Mouse (Mus musculus) forebrain, embryonic 11.5 days (tissue): Measurements from ENCODE around the gene 1810030O07Rik. TPM values are rescaled to one million over a fixed set of nuclear protein-coding genes. Genes with fewer than 3 reads are reported as not detected.
A peak's percentile ranks its signal among the peaks of the same experiment; 100 is the strongest.

ENCODE experiments used
- ATAC-seq: fragments of 200-750 bp; cut with Nextera tagmentation; replicated peaks from 2 replicates; pipeline ENCODE4 v1.8.0; 2017; ENCODE audit warnings: moderate TSS enrichment; ENCODE audit not compliant: low FRiP score
- DNase-seq: peaks from one replicate; pipeline ENCODE4 v3.0.0-alpha.2; 2017; ENCODE audit warnings: low spot score
- H3K27ac ChIP-seq: fragments of 300-500 bp; sonication (generic); 2 replicates; pipeline ENCODE4 v1.5.1; 2014; ENCODE audit warnings: low read depth, low read length
- H3K27me3 ChIP-seq: fragments of 300-500 bp; sonication (generic); 2 replicates; pipeline ENCODE4 v1.6.1; 2014; ENCODE audit warnings: mild to moderate bottlenecking, low read length, mixed read lengths; ENCODE audit not compliant: control insufficient read depth, insufficient read depth
- H3K36me3 ChIP-seq: fragments of 300-500 bp; sonication (generic); 2 replicates; pipeline ENCODE4 v1.6.1; 2014; ENCODE audit warnings: mild to moderate bottlenecking, low read length, moderate library complexity, mixed read lengths; ENCODE audit not compliant: control insufficient read depth, insufficient read depth
- H3K4me1 ChIP-seq: fragments of 300-500 bp; sonication (generic); replicated peaks from 2 replicates; pipeline ENCODE4 v1.6.1; 2014; ENCODE audit warnings: low read length, mixed read lengths; ENCODE audit not compliant: control insufficient read depth, insufficient read depth
- H3K4me2 ChIP-seq: fragments of 300-500 bp; sonication (generic); 2 replicates; pipeline ENCODE4 v1.6.1; 2014; ENCODE audit warnings: low read depth, mild to moderate bottlenecking, low read length, moderate library complexity, mixed read lengths; ENCODE audit not compliant: severe bottlenecking
- H3K4me3 ChIP-seq: fragments of 300-500 bp; sonication (generic); 2 replicates; pipeline ENCODE4 v1.5.1; 2014; ENCODE audit warnings: low read depth, low read length
- H3K9ac ChIP-seq: fragments of 300-500 bp; sonication (generic); 2 replicates; pipeline ENCODE4 v1.6.1; 2014; ENCODE audit warnings: low read length
- H3K9me3 ChIP-seq: fragments of 300-500 bp; sonication (generic); 2 replicates; pipeline ENCODE4 v1.6.1; 2016; ENCODE audit warnings: low read length, mixed read lengths; ENCODE audit not compliant: control insufficient read depth
- WGBS: fragments of 180-500 bp; shearing (Covaris S2); extraction: QIAGEN DNeasy Blood & Tissue Kit; methylation state at CpG from one replicate; pipeline ENCODE4 v1.1.7; 2014; 5-methylcytosine and 5-hydroxymethylcytosine counted together
- polyA plus RNA-seq: library from polyadenylated mRNA; unstranded; fragments of >200 nt; fragmentation: Nextera tagmentation; extraction: Ambion mirVana; gene quantifications from 2 replicates; pipeline ENCODE4 v1.2.1, GENCODE M21; 2014

The 1810030O07Rik gene
- polyA plus RNA-seq = 34.6 and 35.0 TPM in 2 replicates

DNA sequence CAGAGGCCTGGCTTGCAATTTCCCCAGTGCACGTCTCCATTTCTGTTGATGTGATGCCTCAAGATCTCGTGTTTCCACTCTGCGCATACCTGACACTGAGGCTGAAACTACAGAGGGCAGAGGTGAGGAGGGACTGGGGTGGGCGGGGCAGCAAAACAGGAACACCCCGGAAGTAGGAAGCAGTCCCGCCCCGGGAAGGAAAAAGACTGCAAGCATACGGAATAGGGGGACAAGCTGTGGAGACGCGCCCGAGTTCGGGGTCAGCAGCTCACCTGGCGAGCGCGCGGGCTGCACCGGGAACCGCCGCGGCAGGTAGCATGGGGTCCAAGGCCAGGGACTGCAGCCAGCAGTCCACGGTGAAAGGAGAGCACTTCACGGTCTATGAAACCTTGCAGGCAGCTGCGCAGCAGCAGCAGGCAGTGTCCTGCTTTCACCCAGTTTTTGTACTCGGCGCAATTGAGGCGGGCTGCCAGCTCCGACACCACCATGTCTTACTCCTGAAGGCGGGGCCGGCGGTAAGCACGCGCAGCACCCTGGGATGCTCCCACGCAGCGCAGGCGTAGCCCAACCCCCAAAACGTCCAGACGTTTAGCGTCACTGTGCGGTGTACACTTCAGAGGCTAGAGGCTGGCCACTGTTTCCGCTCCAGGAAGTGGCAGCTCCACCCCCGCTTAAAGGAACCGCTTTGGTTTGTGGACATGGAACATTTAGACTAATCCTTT, at the start of gene 1810030O07Rik:
1810030O07Rik (minus strand) TSS at position 615 of the 722 bp plus-strand sequence.
- no peaks in the 10 kb centered on the region for H3K4me1 ChIP-seq
- no peaks in the 10 kb centered on the region for H3K27me3 ChIP-seq
- H3K9ac ChIP-seq = peak within 1 kb of the TSS; percentile 58
- 0 out of 2 replicates have a peak within 1 kb of the TSS, but pooled peaks have one; percentile 31 for H3K27ac ChIP-seq
- no peaks in the 10 kb centered on the region for H3K9me3 ChIP-seq
- DNase-seq (peak; percentile 85), ATAC-seq (peak; percentile 97)
- peak within 1 kb of the TSS; percentile 50 for H3K4me2 ChIP-seq
- H3K36me3 ChIP-seq = no peaks in the 10 kb centered on the region
- peak within 1 kb of the TSS; percentile 58 for H3K4me3 ChIP-seq
- 10% methylated on average over 34 of the region's 42 CpGs for whole genome bisulfite sequencing

DNA sequence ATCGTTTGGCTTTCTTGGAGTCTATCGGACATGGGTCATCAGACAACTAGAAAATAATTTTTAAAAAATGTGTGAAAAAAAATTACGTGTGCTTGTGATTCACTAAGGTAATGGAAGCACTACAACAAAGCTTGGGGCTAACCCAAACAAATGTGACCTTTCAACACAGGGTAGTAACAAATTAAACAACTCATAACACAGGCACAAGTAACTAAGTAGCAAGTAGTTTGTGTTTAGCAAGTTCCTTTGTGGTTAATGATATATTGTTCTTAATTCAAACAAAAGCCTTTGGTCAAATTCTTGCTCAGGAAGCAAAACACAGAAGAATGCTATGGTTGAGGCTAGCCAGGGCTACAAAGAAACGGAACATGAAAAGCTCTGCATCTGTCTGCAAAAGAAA, 42.6 kb upstream of the 1810030O07Rik start:
- H3K27me3 ChIP-seq = no peaks in the 10 kb centered on the region
- no peak overlapping the region for H3K4me2 ChIP-seq
- H3K9ac ChIP-seq = no peak overlapping the region
- H3K4me1 ChIP-seq = no peaks in the 10 kb centered on the region
- DNase-seq (no peak), ATAC-seq (no peak)
- H3K27ac ChIP-seq = no peak overlapping the region
- H3K4me3 ChIP-seq = no peak overlapping the region
- no peaks in the 10 kb centered on the region for H3K9me3 ChIP-seq
- WGBS = 91% methylated on average over 4 of the region's 4 CpGs
- H3K36me3 ChIP-seq = no peaks in the 10 kb centered on the region

DNA sequence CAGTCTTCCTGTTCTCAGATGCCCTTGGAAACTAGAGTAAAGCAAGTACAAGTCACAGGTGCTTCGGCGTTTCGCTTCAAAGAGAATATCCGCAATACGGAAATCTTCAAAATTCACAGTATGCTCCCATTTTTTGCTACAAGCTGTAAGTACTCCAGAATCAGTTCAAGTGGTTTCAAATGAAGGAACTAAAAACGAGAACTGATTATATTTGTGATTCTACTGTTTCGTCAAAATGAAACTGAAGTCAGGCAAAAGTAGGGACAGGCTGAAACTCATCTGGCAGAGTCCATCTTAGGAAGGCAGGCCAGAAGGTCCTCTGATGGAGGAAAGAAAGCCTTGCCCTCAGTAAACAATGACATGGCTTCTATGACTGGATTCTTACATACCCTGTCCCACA, 40.3 kb upstream of the 1810030O07Rik start:
- no peak overlapping the region for H3K27ac ChIP-seq

DNA sequence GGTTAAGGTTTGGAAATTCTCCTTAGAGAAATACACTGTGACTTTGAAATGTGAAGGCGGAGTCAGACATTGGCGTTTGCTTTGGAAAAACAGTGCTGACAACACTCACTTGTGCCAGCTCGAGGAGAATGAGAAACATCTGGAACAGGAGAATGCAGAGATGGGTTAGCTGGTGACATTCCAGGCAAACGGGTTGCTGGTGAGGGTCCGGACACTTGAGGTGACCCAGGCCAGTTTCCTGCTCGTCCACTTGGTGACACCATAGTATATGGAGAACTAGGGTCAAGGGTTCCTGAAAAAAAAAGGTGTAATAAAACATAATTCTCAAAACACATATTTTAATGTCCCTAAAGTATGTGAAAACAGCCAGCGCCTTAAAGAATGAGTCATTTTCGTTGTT, 13.4 kb upstream of the 1810030O07Rik start:
- Histone ChIP-seq H3K36me3 (no peaks in the 10 kb centered on the region), H3K4me2 (no peak overlapping the region), H3K9me3 (no peaks in the 10 kb centered on the region), H3K27ac (no peak overlapping the region), H3K27me3 (no peaks in the 10 kb centered on the region), H3K4me3 (no peak overlapping the region), H3K9ac (no peak overlapping the region), H3K4me1 (no peaks in the 10 kb centered on the region)
- DNase-seq = no peak
- ATAC-seq = no peak
- 80% methylated on average over 8 of the region's 8 CpGs for WGBS

More for the DNA sequence above, 40.3 kb upstream of the 1810030O07Rik start:
- Histone ChIP-seq H3K9me3 (no peaks in the 10 kb centered on the region), H3K4me3 (no peak overlapping the region), H3K36me3 (no peaks in the 10 kb centered on the region), H3K27me3 (no peaks in the 10 kb centered on the region), H3K9ac (no peak overlapping the region), H3K4me2 (no peak overlapping the region), H3K4me1 (no peaks in the 10 kb centered on the region)
- no peak for ATAC-seq
- DNase-seq = no peak
- 96% methylated on average over 7 of the region's 7 CpGs for WGBS

DNA sequence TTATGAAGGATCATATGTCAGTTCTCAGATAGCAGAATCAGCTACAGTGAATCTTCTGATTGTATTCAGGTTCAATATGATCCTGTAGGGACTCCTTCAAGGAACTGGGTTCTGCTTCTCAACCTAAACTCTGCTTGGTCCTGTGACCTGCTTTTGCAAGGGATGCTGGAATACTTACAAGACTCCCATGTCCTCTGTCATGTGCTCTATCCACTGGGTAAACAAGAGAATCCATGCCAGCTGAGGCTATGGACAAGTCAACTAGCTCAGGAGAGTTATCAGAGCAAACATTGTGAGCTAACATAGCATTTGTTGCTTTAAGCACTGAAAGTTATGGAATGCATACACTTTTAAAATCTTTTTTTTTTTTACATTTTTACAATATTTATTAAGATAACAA, 12.6 kb upstream of the 1810030O07Rik start:
- no peak overlapping the region for H3K4me3 ChIP-seq
- no peak overlapping the region for H3K4me2 ChIP-seq
- no peaks in the 10 kb centered on the region for H3K36me3 ChIP-seq
- H3K27ac ChIP-seq = no peak overlapping the region
- H3K27me3 ChIP-seq = no peaks in the 10 kb centered on the region
- H3K9ac ChIP-seq = no peak overlapping the region
- DNase-seq (no peak), ATAC-seq (no peak)
- H3K9me3 ChIP-seq = no peaks in the 10 kb centered on the region
- H3K4me1 ChIP-seq = no peaks in the 10 kb centered on the region

DNA sequence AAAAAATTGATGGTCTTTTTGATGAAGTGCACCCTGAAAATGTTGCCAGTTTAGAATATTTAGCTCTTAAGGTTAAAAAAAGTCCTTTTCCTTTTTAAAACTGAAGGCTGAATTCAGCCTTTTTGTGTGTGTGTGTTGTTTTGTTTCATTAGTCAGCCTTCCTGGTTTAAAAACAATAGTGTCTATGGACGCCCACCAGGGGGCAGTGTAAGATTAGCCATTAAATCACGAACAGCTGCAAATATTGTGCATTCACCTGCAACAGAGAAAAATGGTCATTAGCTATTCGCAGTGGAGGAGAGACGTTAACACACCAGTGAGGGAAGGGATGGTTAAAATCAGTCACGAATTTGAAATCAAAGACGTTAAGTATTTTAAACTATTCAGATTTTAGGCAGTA, 3.9 kb upstream of the 1810030O07Rik start:
- no peak overlapping the region for H3K4me2 ChIP-seq
- 28% methylated on average over 6 of the region's 6 CpGs for WGBS
- H3K9me3 ChIP-seq = no peaks in the 10 kb centered on the region
- ATAC-seq (no peak), DNase-seq (peak; percentile 72)
- no peak overlapping the region for H3K4me3 ChIP-seq
- H3K27ac ChIP-seq = no peak overlapping the region
- no peaks in the 10 kb centered on the region for H3K4me1 ChIP-seq
- no peak overlapping the region for H3K9ac ChIP-seq
- H3K27me3 ChIP-seq = no peaks in the 10 kb centered on the region
- H3K36me3 ChIP-seq = no peaks in the 10 kb centered on the region

DNA sequence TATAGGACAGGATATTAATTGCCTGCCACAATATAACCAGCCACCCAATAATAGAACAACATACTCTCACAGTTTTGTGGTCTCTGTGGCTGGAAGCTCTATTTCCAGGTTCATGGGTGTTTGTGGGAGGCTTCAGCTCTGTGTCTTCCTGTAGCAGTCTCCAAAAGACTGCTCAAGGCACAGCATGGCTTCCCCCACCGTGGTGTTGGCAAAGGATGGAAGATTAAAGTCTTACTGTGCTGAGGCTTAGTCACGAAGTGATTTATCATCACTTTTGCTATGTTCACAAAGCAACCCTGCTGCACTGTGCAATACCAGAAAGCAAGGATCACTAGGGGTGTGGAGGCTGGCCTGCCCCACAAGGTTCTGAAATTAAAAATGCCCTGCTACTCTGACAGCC, 19.6 kb downstream of the 1810030O07Rik start:
- DNase-seq = no peak
- no peaks in the 10 kb centered on the region for H3K4me1 ChIP-seq
- no peak overlapping the region for H3K4me2 ChIP-seq
- H3K9ac ChIP-seq = no peak overlapping the region
- no peak overlapping the region for H3K4me3 ChIP-seq
- ATAC-seq = no peak
- no peaks in the 10 kb centered on the region for H3K9me3 ChIP-seq
- no peaks in the 10 kb centered on the region for H3K27me3 ChIP-seq
- H3K27ac ChIP-seq = no peak overlapping the region
- no peaks in the 10 kb centered on the region for H3K36me3 ChIP-seq
- 73% methylated on average over 2 of the region's 2 CpGs for WGBS

DNA sequence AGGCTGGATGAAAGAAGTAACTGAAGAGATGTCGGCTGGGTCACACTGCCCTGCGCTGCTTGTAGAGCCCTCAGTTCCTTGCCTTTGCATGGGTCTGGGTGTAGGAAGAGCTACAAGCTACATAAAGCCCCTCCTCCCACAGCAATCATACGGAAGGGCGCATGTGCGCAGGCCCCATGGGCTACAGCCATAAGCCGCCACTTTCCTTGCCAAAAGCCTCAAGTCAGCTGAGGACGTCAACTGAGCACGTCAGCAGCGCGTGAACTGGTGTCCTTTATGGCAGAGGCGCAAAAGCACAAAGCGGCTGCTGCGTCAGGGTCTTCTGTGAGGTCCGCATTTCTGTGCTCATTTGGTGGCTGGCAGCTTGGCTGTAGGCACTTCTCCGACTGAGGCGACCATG, 21.6 kb downstream of the 1810030O07Rik start:
- no peak for DNase-seq
- 89% methylated on average over 16 of the region's 16 CpGs for WGBS

More for the DNA sequence above, 21.6 kb downstream of the 1810030O07Rik start:
- Histone ChIP-seq H3K27ac (no peak overlapping the region), H3K9me3 (no peaks in the 10 kb centered on the region), H3K36me3 (no peaks in the 10 kb centered on the region), H3K4me1 (no peaks in the 10 kb centered on the region), H3K4me2 (no peak overlapping the region), H3K27me3 (no peaks in the 10 kb centered on the region), H3K9ac (no peak overlapping the region), H3K4me3 (no peak overlapping the region)
- ATAC-seq = no peak
